Mouse (Mus musculus) midbrain, postnatal 0 days (tissue): ENCODE measurements around the gene Cul4a. TPM values are rescaled to one million over a fixed set of nuclear protein-coding genes. Genes with fewer than 3 reads are reported as not detected.

ENCODE experiments used
- ATAC-seq: fragments of 200-750 bp; cut with Nextera tagmentation; 2 replicates; pipeline ENCODE4 v1.8.0; 2017; ENCODE audit warnings: moderate number of reproducible peaks, mild to moderate bottlenecking, moderate TSS enrichment, moderate library complexity; ENCODE audit not compliant: low FRiP score
- DNase-seq: peaks from one replicate; pipeline ENCODE4 v3.0.0-alpha.2; 2015; ENCODE audit warnings: low spot score
- H3K27ac ChIP-seq: fragments of 300-500 bp; sonication (generic); 2 replicates; pipeline ENCODE4 v1.5.1; 2014; ENCODE audit warnings: low read depth, mild to moderate bottlenecking, low read length, mixed read lengths
- H3K27me3 ChIP-seq: fragments of 300-500 bp; sonication (generic); 2 replicates; pipeline ENCODE4 v1.6.1; 2014; ENCODE audit warnings: low read length, control low read depth, mixed read lengths; ENCODE audit not compliant: insufficient read depth
- H3K36me3 ChIP-seq: fragments of 300-500 bp; sonication (generic); 2 replicates; pipeline ENCODE4 v1.6.1; 2014; ENCODE audit warnings: low read length, control low read depth, mixed read lengths; ENCODE audit not compliant: insufficient read depth
- H3K4me1 ChIP-seq: fragments of 300-500 bp; sonication (generic); 2 replicates; pipeline ENCODE4 v1.6.1; 2014; ENCODE audit warnings: mild to moderate bottlenecking, control low read depth, antibody characterized with exemption, low read length, mixed read lengths; ENCODE audit not compliant: insufficient read depth
- H3K4me2 ChIP-seq: fragments of 300-500 bp; sonication (generic); 2 replicates; pipeline ENCODE4 v1.6.1; 2014; ENCODE audit warnings: low read depth, mild to moderate bottlenecking, low read length, mixed read lengths; ENCODE audit not compliant: poor library complexity, severe bottlenecking
- H3K4me3 ChIP-seq: fragments of 300-500 bp; sonication (generic); 2 replicates; pipeline ENCODE4 v1.5.1; 2014; ENCODE audit warnings: low read depth, mild to moderate bottlenecking, low read length, moderate library complexity
- H3K9ac ChIP-seq: fragments of 300-500 bp; sonication (generic); replicated peaks from 2 replicates; pipeline ENCODE4 v1.6.1; 2014; ENCODE audit warnings: mild to moderate bottlenecking, low read length, moderate library complexity, mixed read lengths; ENCODE audit not compliant: poor library complexity, severe bottlenecking
- H3K9me3 ChIP-seq: fragments of 300-500 bp; sonication (generic); 2 replicates; pipeline ENCODE4 v1.6.1; 2016; ENCODE audit warnings: low read length, control low read depth
- CTCF ChIP-seq: IDR thresholded peaks from 2 replicates; pipeline ENCODE4 v1.5.1; 2016; ENCODE audit warnings: antibody characterized with exemption, mild to moderate bottlenecking
- WGBS: fragments of 180-500 bp; shearing (Covaris S2); extraction: QIAGEN DNeasy Blood & Tissue Kit; methylation state at CpG from one replicate; pipeline ENCODE4 v1.1.7; 2014; 5-methylcytosine and 5-hydroxymethylcytosine counted together
- polyA plus RNA-seq: library from polyadenylated mRNA; unstranded; fragments of >200 nt; fragmentation: Nextera tagmentation; extraction: Ambion mirVana; gene quantifications from 2 replicates; pipeline ENCODE4 v1.2.1, GENCODE M21; 2015
- total RNA-seq: library from RNA; depleted of rRNA; stranded (reverse); fragments of >200 nt; gene quantifications from 2 replicates; pipeline ENCODE4 v1.2.3, GENCODE M21; 2014

Gene Cul4a
- total and polyA plus RNA-seq, 2 experiments from 2014 or later: 59.3 to 100 TPM

DNA sequence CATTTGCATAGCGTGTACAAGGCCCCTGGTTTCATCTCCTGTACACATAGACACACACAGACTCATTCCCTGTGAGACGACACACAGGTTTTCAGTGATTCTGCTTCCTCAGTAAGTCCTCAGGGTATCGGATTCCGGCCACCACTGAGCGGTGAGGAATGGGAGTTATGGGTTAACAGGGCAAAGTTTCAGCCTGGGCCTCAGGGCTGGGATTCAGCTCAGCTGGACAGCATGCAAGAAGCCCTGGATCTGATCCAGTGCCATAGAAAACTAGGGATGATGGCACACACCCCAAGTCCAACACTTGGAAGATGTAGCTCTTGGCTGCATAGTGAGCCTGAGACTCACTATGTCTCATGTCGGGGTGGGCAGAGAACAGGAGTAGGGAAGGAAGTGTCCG is 74.5 kb downstream of the Cul4a start:
- H3K27ac ChIP-seq: no peak overlapping the region
- H3K36me3 ChIP-seq: peaks cover 26% of the 10 kb centered on the region
- no peaks in the 10 kb centered on the region for H3K9me3 ChIP-seq
- H3K4me2 ChIP-seq: no peak overlapping the region
- no peaks in the 10 kb centered on the region for H3K4me1 ChIP-seq
- TF ChIP-seq CTCF: no peak
- H3K9ac ChIP-seq: no peak overlapping the region
- ATAC-seq: no peak
- H3K27me3 ChIP-seq: no peaks in the 10 kb centered on the region
- DNase-seq: peak; percentile 43
- 72% methylated on average over 7 of the region's 7 CpGs for WGBS
- H3K4me3 ChIP-seq: no peak overlapping the region

DNA sequence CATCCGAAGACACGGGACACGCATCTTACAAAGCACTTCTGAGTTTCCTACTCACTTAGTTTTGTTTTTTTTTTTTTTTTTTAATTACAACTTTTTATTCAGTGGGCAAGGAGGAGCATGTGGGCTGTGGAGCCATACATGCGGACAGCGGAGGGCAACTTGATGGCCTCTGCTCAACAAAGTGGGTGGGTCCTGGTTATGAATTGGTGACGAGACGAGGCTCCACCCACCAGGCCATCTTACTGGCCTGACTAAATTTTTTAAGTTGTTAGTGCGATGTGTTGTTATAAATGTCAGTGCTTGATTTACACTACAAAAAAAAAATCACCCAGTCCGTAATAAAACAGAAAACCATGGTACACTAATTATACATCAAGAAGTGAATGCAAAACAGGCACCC is 75.0 kb downstream of the Cul4a start:
- Histone ChIP-seq H3K9ac (no peak overlapping the region), H3K27me3 (no peaks in the 10 kb centered on the region), H3K4me2 (no peak overlapping the region), H3K36me3 (peaks cover 23% of the 10 kb centered on the region), H3K27ac (no peak overlapping the region), H3K4me3 (no peak overlapping the region), H3K4me1 (no peaks in the 10 kb centered on the region), H3K9me3 (no peaks in the 10 kb centered on the region)
- no peak for DNase-seq
- TF ChIP-seq CTCF: no peak
- no peak for ATAC-seq
- WGBS: 79% methylated on average over 9 of the region's 9 CpGs

DNA sequence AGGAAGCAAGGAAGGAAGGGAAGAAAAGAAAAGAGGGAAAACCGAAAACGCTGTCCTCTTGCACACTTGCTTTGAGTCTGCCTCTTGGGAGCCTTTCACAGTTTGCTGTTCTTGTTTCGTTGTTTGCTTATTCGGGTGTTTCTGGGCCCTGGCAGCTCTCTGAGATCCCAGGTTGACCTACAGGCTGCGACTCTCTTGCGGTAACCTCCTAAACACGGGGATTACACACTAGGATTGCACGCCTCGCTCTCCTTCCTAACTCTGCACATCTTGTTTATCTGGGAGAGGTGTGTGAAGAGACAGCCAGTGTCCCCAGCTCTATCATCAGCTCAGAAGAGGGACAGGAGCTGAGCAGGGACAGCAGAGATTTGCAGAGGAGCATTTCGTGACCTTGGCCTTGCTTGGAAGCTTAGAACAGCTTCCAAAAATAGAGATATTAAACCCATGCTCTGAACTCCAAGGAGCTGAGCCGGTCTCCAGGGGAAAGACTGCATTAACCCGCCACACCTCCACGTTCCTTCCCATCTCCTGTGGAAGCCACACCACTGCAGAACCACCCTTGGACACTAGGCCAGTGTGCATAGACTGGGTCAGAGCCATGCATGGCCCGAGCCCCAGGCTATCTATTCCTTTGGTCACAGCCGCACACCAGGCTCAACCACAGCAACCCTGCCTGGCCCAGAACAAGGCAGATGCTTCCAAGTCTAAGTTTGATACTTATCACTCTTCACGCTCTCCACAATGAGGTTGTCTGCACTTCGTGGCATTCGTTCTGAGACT is 75.7 kb downstream of the Cul4a start:
- no peak for DNase-seq
- peaks cover 16% of the 10 kb centered on the region for H3K36me3 ChIP-seq
- H3K27ac ChIP-seq: no peak overlapping the region
- no peak for TF ChIP-seq CTCF
- H3K9ac ChIP-seq: no peak overlapping the region
- H3K27me3 ChIP-seq: no peaks in the 10 kb centered on the region
- no peaks in the 10 kb centered on the region for H3K4me1 ChIP-seq
- no peak for ATAC-seq
- WGBS: 85% methylated on average over 18 of the region's 18 CpGs
- no peak overlapping the region for H3K4me3 ChIP-seq
- no peak overlapping the region for H3K4me2 ChIP-seq
- H3K9me3 ChIP-seq: no peaks in the 10 kb centered on the region

DNA sequence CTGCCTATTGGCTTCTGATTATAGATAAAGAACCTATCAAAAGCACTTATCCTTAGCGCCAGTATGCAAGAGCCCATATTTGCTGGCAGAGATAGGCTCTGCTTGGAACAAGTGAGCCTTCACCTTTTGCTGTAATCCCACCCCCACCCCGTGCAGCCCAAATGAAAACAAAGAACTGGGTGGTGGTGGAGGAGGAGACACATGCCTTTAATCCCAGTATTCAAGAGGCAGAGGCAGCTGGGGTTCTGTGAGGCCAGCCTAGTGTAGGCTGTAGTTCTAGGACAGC is 76.2 kb downstream of the Cul4a start:
- H3K27ac ChIP-seq: no peak overlapping the region
- H3K9me3 ChIP-seq: no peaks in the 10 kb centered on the region
- no peak overlapping the region for H3K9ac ChIP-seq
- TF ChIP-seq CTCF: no peak
- ATAC-seq (no peak), DNase-seq (no peak)
- 40% methylated on average over 2 of the region's 2 CpGs for WGBS
- no peak overlapping the region for H3K4me2 ChIP-seq
- peaks cover 11% of the 10 kb centered on the region for H3K36me3 ChIP-seq
- no peak overlapping the region for H3K4me3 ChIP-seq
- no peaks in the 10 kb centered on the region for H3K4me1 ChIP-seq
- H3K27me3 ChIP-seq: no peaks in the 10 kb centered on the region

DNA sequence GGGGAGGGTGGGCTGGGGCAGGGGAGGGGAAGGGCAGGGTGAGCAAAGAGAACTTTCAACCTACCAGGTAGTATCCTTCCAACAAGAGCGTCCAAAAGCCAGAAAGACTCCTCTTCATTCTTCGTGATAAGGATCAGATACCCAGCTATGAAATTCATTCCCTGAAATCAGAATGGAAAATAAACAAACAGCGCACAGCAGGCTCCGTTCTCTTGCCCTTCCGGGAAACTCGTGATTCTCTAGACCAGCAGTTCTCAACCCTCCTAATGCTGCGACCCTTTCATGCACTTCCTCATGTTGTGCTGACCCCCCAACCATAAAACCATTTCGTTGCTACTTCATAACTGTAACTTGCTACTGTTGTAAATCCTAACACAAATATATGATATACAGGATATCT is 81.4 kb downstream of the Cul4a start:
- no peaks in the 10 kb centered on the region for H3K36me3 ChIP-seq
- H3K4me3 ChIP-seq: no peak overlapping the region
- H3K9me3 ChIP-seq: no peaks in the 10 kb centered on the region
- H3K27me3 ChIP-seq: no peaks in the 10 kb centered on the region
- 83% methylated on average over 8 of the region's 8 CpGs for WGBS
- ATAC-seq (no peak), DNase-seq (no peak)
- H3K27ac ChIP-seq: no peak overlapping the region
- no peaks in the 10 kb centered on the region for H3K4me1 ChIP-seq
- TF ChIP-seq CTCF: no peak
- H3K4me2 ChIP-seq: no peak overlapping the region
- no peak overlapping the region for H3K9ac ChIP-seq

DNA sequence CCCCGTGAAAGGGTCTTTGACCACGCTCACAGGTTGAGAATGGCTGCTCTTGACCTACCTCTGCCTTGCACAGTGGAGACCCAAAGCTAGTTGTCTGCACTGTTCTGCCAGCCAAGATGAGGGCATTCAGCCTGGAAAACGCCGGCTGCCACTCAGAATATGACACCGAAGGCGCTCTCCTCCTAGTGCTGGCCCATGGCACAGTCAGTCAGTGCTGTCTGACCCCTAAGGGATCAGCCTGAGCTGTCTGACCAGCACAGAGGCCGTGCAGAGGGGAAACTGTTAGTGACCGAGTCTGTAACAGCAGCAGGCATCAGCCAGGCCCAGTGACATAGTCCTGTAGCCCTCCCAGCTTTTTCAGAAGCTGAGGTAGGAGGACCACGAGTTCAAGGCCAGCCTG is 81.8 kb downstream of the Cul4a start:
- WGBS: 80% methylated on average over 9 of the region's 9 CpGs
- DNase-seq (no peak), ATAC-seq (no peak)
- Histone ChIP-seq H3K9me3 (no peaks in the 10 kb centered on the region), H3K4me3 (no peak overlapping the region), H3K4me1 (no peaks in the 10 kb centered on the region), H3K27me3 (no peaks in the 10 kb centered on the region), H3K9ac (0 out of 2 replicates have a peak overlapping the region, but pooled peaks have one; percentile 19), H3K27ac (no peak overlapping the region), H3K4me2 (no peak overlapping the region), H3K36me3 (no peaks in the 10 kb centered on the region)
- no peak for TF ChIP-seq CTCF
